Comparison of ENCODE assay signal across 8 mouse cellular contexts in genomic region chr6:30694209-30694608, GRCm38 (mm10). TPM values are rescaled to one million over a fixed set of nuclear protein-coding genes. Genes with fewer than 3 reads are reported as not detected.
DNase-seq lines count a peak whose midpoint lies in the region; ATAC-seq and TF ChIP-seq lines count a peak whose summit lies in the region.

No protein-coding gene starts in this region.

- no peaks in the 10 kb centered on the region for H3K9me3 ChIP-seq in lung, embryonic 15.5 days
- no peaks in the 10 kb centered on the region for H3K9me3 ChIP-seq in intestine, embryonic 15.5 days
- H3K9me3 ChIP-seq in midbrain, postnatal 0 days (ENCODE audit: low read length) = no peaks in the 10 kb centered on the region

- H3K9ac ChIP-seq in lung, embryonic 15.5 days = 0 out of 2 replicates have a peak overlapping the region, but pooled peaks have one; percentile 15
- no peak overlapping the region for H3K9ac ChIP-seq in intestine, embryonic 15.5 days
- no peak overlapping the region for H3K9ac ChIP-seq in midbrain, postnatal 0 days (replicated peaks; ENCODE audit: low read length, poor library complexity, severe bottlenecking)

- no peak for ATAC-seq in lung, embryonic 15.5 days (ENCODE audit: borderline replicate concordance, extremely low read depth, low FRiP score, low TSS enrichment)
- ATAC-seq in intestine, embryonic 15.5 days = no peak
- peak; percentile 32; the same call in 1 of the 2 replicates for ATAC-seq in midbrain, postnatal 0 days (ENCODE audit: low FRiP score)

- H3K27ac ChIP-seq in lung, embryonic 15.5 days = peak overlapping the region; percentile 89
- H3K27ac ChIP-seq in cortical plate, adult 2 months (ENCODE audit: insufficient read depth, low read length) = no peak overlapping the region
- H3K27ac ChIP-seq in intestine, embryonic 15.5 days = no peak overlapping the region
- peak overlapping the region; percentile 91 for H3K27ac ChIP-seq in midbrain, postnatal 0 days (ENCODE audit: low read depth, low read length)

- TF ChIP-seq POLR2A in cortical plate, adult 2 months (IDR thresholded peaks at IDR 0.05; ENCODE audit: extremely low read depth, insufficient read depth, low read length) = no peak

- H3K4me2 ChIP-seq in lung, embryonic 15.5 days = peak overlapping the region; percentile 58
- peak overlapping the region; percentile 79 for H3K4me2 ChIP-seq in intestine, embryonic 15.5 days (replicated peaks)
- H3K4me2 ChIP-seq in midbrain, postnatal 0 days (ENCODE audit: low read depth, low read length, poor library complexity, severe bottlenecking) = peak overlapping the region; percentile 85

- no peaks in the 10 kb centered on the region for H3K27me3 ChIP-seq in lung, embryonic 15.5 days
- H3K27me3 ChIP-seq in intestine, embryonic 15.5 days (replicated peaks) = no peaks in the 10 kb centered on the region
- no peaks in the 10 kb centered on the region for H3K27me3 ChIP-seq in midbrain, postnatal 0 days (ENCODE audit: insufficient read depth, low read length)

- peak overlapping the region; percentile 50 for H3K4me3 ChIP-seq in lung, embryonic 15.5 days
- H3K4me3 ChIP-seq in cortical plate, adult 2 months (ENCODE audit: insufficient read depth, low read length) = peak overlapping the region; percentile 80; the same call in 1 of the 2 replicates
- H3K4me3 ChIP-seq in intestine, embryonic 15.5 days (replicated peaks) = no peak overlapping the region
- peak overlapping the region; percentile 56 for H3K4me3 ChIP-seq in midbrain, postnatal 0 days (ENCODE audit: low read depth, low read length)

- H3K36me3 ChIP-seq in lung, embryonic 15.5 days = no peaks in the 10 kb centered on the region
- H3K36me3 ChIP-seq in intestine, embryonic 15.5 days = no peaks in the 10 kb centered on the region
- no peaks in the 10 kb centered on the region for H3K36me3 ChIP-seq in midbrain, postnatal 0 days (ENCODE audit: insufficient read depth, low read length)

- no peak for TF ChIP-seq CTCF in cortical plate, adult 2 months (IDR thresholded peaks at IDR 0.05; ENCODE audit: extremely low read depth, insufficient read depth, low read length)
- no peak for TF ChIP-seq CTCF in midbrain, postnatal 0 days (IDR thresholded peaks at IDR 0.05)

- peaks cover 26% of the 10 kb centered on the region for H3K4me1 ChIP-seq in lung, embryonic 15.5 days
- H3K4me1 ChIP-seq in cortical plate, adult 2 months (ENCODE audit: control insufficient read depth, insufficient read depth, low read length) = peaks cover 1% of the 10 kb centered on the region; the same call in 1 of the 2 replicates
- H3K4me1 ChIP-seq in intestine, embryonic 15.5 days (replicated peaks) = peaks cover 5% of the 10 kb centered on the region
- H3K4me1 ChIP-seq in midbrain, postnatal 0 days (ENCODE audit: insufficient read depth, low read length) = no peaks in the 10 kb centered on the region

- 46% methylated on average over 6 of the region's 6 CpGs for WGBS in lung, embryonic 15.5 days
- 46% methylated on average over 6 of the region's 6 CpGs for WGBS in intestine, embryonic 15.5 days
- 12% methylated on average over 6 of the region's 6 CpGs for WGBS in midbrain, postnatal 0 days

- no peak for DNase-seq in lung, postnatal 4 days
- DNase-seq in midbrain, postnatal 0 days (ENCODE audit: low spot score) = peak; percentile 86
- no peak for DNase-seq in yolk sac, embryonic 10.5 days (ENCODE audit: low spot score)
- no peak for DNase-seq in adrenal gland, postnatal 25 days
- DNase-seq in ovary, adult 18-20 months (ENCODE audit: low spot score) = no peak

RNA-seq across cellular contexts. Expression of gene Cep41, which starts 0.7 kb away (rescaled TPM):
- 12.1 and 13.0 TPM in 2 replicates for polyA plus RNA-seq in lung, embryonic 15.5 days (2015; fragmentation: Nextera tagmentation; extraction: Ambion mirVana)
- 5.7 and 5.8 TPM in 2 replicates for polyA plus RNA-seq in cortical plate, adult 2 months (2012; rRNA removed)
- 9.4 and 9.9 TPM in 2 replicates for polyA plus RNA-seq in intestine, embryonic 15.5 days (2015; fragmentation: Nextera tagmentation; extraction: Ambion mirVana)
- total RNA-seq in midbrain, postnatal 0 days (2014; rRNA removed) = 8.1 and 15.7 TPM in 2 replicates
- 8.3 and 9.5 TPM in 2 replicates for polyA plus RNA-seq in midbrain, postnatal 0 days (2015; fragmentation: Nextera tagmentation; extraction: Ambion mirVana)
- total RNA-seq in adrenal gland, postnatal 25 days (2021) = 5.7 and 9.9 TPM in 2 replicates

RNA-seq across cellular contexts. Expression of gene Mest, which starts 29.1 kb away (rescaled TPM):
- polyA plus RNA-seq in lung, embryonic 15.5 days (2015; fragmentation: Nextera tagmentation; extraction: Ambion mirVana) = 1,436 and 1,497 TPM in 2 replicates
- 41.8 and 47.8 TPM in 2 replicates for polyA plus RNA-seq in cortical plate, adult 2 months (2012; rRNA removed)
- 668 and 710 TPM in 2 replicates for polyA plus RNA-seq in intestine, embryonic 15.5 days (2015; fragmentation: Nextera tagmentation; extraction: Ambion mirVana)
- total RNA-seq in midbrain, postnatal 0 days (2014; rRNA removed) = 323 and 367 TPM in 2 replicates
- 109 and 165 TPM in 2 replicates for polyA plus RNA-seq in midbrain, postnatal 0 days (2015; fragmentation: Nextera tagmentation; extraction: Ambion mirVana)
- 54.9 and 56.7 TPM in 2 replicates for total RNA-seq in adrenal gland, postnatal 25 days (2021)

RNA-seq across cellular contexts. Expression of gene Cpa1, which starts 55.2 kb away (rescaled TPM):
- polyA plus RNA-seq in lung, embryonic 15.5 days (2015; fragmentation: Nextera tagmentation; extraction: Ambion mirVana) = 3.5 and 6.5 TPM in 2 replicates
- not detected in 2 replicates for polyA plus RNA-seq in cortical plate, adult 2 months (2012; rRNA removed)
- 266 and 631 TPM in 2 replicates for polyA plus RNA-seq in intestine, embryonic 15.5 days (2015; fragmentation: Nextera tagmentation; extraction: Ambion mirVana)
- 0.60 and 0.94 TPM in 2 replicates for total RNA-seq in midbrain, postnatal 0 days (2014; rRNA removed)
- polyA plus RNA-seq in midbrain, postnatal 0 days (2015; fragmentation: Nextera tagmentation; extraction: Ambion mirVana) = 0.44 and 0.51 TPM in 2 replicates
- total RNA-seq in adrenal gland, postnatal 25 days (2021) = not detected in 2 replicates

Comparison
In these comparisons a context has a peak if more than half of its experiments do, and no peak if none do; other contexts are left out.
1. H3K27ac ChIP-seq: peak in lung, embryonic 15.5 days (single experiment) and midbrain, postnatal 0 days (single experiment); none in cortical plate, adult 2 months (single experiment) and intestine, embryonic 15.5 days (single experiment).
2. RNA of gene Cpa1, which starts 55.2 kb away (polyA plus RNA-seq): 266 to 631 TPM in intestine, embryonic 15.5 days; 3.5 to 6.5 TPM in lung, embryonic 15.5 days, 0.44 to 0.51 TPM in midbrain, postnatal 0 days and not detected in cortical plate, adult 2 months; every median in the first group is over 10 times any median in the second.
3. Peak in every context shown above with its lines, with median percentiles within 50 percentile points of each other: H3K4me2 ChIP-seq.